Mouse (Mus musculus): Measurements from ENCODE around the gene N4bp2. TPM values are rescaled to one million over a fixed set of nuclear protein-coding genes. Genes with fewer than 3 reads are reported as not detected.

N4bp2 gene
- polyA plus RNA-seq, 1 experiment from 2014 or later: 12.0 TPM

GRCm38 (mm10) chr5:65739366-65739765 is 24.0 kb upstream of the N4bp2 start:
- no peak overlapping the region for H3K4me2 ChIP-seq (ENCODE audit: low read length)
- WGBS: 96% methylated on average over 3 of the region's 3 CpGs
- H3K9ac ChIP-seq (ENCODE audit: low read depth, low read length): no peak overlapping the region

GRCm38 (mm10) chr5:65746908-65747307 is 16.4 kb upstream of the N4bp2 start:
- no peak for ATAC-seq
- no peak overlapping the region for H3K4me3 ChIP-seq (ENCODE audit: low read length)
- H3K4me1 ChIP-seq (ENCODE audit: control insufficient read depth, insufficient read depth, low read depth, low read length): no peaks in the 10 kb centered on the region
- no peak overlapping the region for H3K9ac ChIP-seq (ENCODE audit: low read depth, low read length)
- no peaks in the 10 kb centered on the region for H3K36me3 ChIP-seq (ENCODE audit: control insufficient read depth, insufficient read depth, low read length)
- H3K4me2 ChIP-seq (ENCODE audit: low read length): no peak overlapping the region
- H3K27ac ChIP-seq (ENCODE audit: low read depth, low read length): no peak overlapping the region
- WGBS: 80% methylated on average over 5 of the region's 5 CpGs
- no peaks in the 10 kb centered on the region for H3K9me3 ChIP-seq (ENCODE audit: control insufficient read depth, low read length)
- no peaks in the 10 kb centered on the region for H3K27me3 ChIP-seq (replicated peaks; ENCODE audit: control insufficient read depth, insufficient read depth, low read length)

More at GRCm38 (mm10) chr5:65739366-65739765, 24.0 kb upstream of the N4bp2 start:
- Histone ChIP-seq H3K27ac (ENCODE audit: low read depth, low read length) (no peak overlapping the region), H3K4me3 (ENCODE audit: low read length) (no peak overlapping the region), H3K27me3 (replicated peaks; ENCODE audit: control insufficient read depth, insufficient read depth, low read length) (no peaks in the 10 kb centered on the region), H3K9me3 (ENCODE audit: control insufficient read depth, low read length) (no peaks in the 10 kb centered on the region), H3K4me1 (ENCODE audit: control insufficient read depth, insufficient read depth, low read depth, low read length) (no peaks in the 10 kb centered on the region), H3K36me3 (ENCODE audit: control insufficient read depth, insufficient read depth, low read length) (no peaks in the 10 kb centered on the region)
- no peak for ATAC-seq

GRCm38 (mm10) chr5:65748386-65748785 is 14.9 kb upstream of the N4bp2 start:
- Histone ChIP-seq H3K4me1 (ENCODE audit: control insufficient read depth, insufficient read depth, low read depth, low read length) (no peaks in the 10 kb centered on the region), H3K27ac (ENCODE audit: low read depth, low read length) (no peak overlapping the region), H3K9me3 (ENCODE audit: control insufficient read depth, low read length) (no peaks in the 10 kb centered on the region), H3K27me3 (replicated peaks; ENCODE audit: control insufficient read depth, insufficient read depth, low read length) (no peaks in the 10 kb centered on the region), H3K36me3 (ENCODE audit: control insufficient read depth, insufficient read depth, low read length) (no peaks in the 10 kb centered on the region), H3K4me2 (ENCODE audit: low read length) (no peak overlapping the region), H3K9ac (ENCODE audit: low read depth, low read length) (no peak overlapping the region), H3K4me3 (ENCODE audit: low read length) (no peak overlapping the region)
- 45% methylated on average over 2 of the region's 2 CpGs for WGBS
- no peak for ATAC-seq

GRCm38 (mm10) chr5:65748880-65749279 is 14.4 kb upstream of the N4bp2 start:
- H3K4me1 ChIP-seq (ENCODE audit: control insufficient read depth, insufficient read depth, low read depth, low read length): no peaks in the 10 kb centered on the region
- H3K27ac ChIP-seq (ENCODE audit: low read depth, low read length): no peak overlapping the region
- H3K4me3 ChIP-seq (ENCODE audit: low read length): no peak overlapping the region
- ATAC-seq: no peak
- no peaks in the 10 kb centered on the region for H3K36me3 ChIP-seq (ENCODE audit: control insufficient read depth, insufficient read depth, low read length)
- no peaks in the 10 kb centered on the region for H3K9me3 ChIP-seq (ENCODE audit: control insufficient read depth, low read length)
- H3K9ac ChIP-seq (ENCODE audit: low read depth, low read length): no peak overlapping the region
- H3K4me2 ChIP-seq (ENCODE audit: low read length): no peak overlapping the region
- no peaks in the 10 kb centered on the region for H3K27me3 ChIP-seq (replicated peaks; ENCODE audit: control insufficient read depth, insufficient read depth, low read length)

- Histone ChIP-seq H3K27ac (ENCODE audit: low read depth, low read length) (no peak overlapping the region), H3K4me3 (ENCODE audit: low read length) (no peak overlapping the region), H3K4me2 (ENCODE audit: low read length) (no peak overlapping the region), H3K9me3 (ENCODE audit: control insufficient read depth, low read length) (no peaks in the 10 kb centered on the region), H3K4me1 (ENCODE audit: control insufficient read depth, insufficient read depth, low read depth, low read length) (no peaks in the 10 kb centered on the region), H3K9ac (ENCODE audit: low read depth, low read length) (no peak overlapping the region), H3K36me3 (ENCODE audit: control insufficient read depth, insufficient read depth, low read length) (no peaks in the 10 kb centered on the region), H3K27me3 (replicated peaks; ENCODE audit: control insufficient read depth, insufficient read depth, low read length) (no peaks in the 10 kb centered on the region)
- no peak for ATAC-seq
- WGBS: 67% methylated on average over 4 of the region's 4 CpGs
Observed at GRCm38 (mm10) chr5:65752021-65752420, 11.3 kb upstream of the N4bp2 start.

GRCm38 (mm10) chr5:65755859-65756258 is 7.5 kb upstream of the N4bp2 start:
- no peaks in the 10 kb centered on the region for H3K4me1 ChIP-seq (ENCODE audit: control insufficient read depth, insufficient read depth, low read depth, low read length)
- H3K9me3 ChIP-seq (ENCODE audit: control insufficient read depth, low read length): no peaks in the 10 kb centered on the region
- H3K9ac ChIP-seq (ENCODE audit: low read depth, low read length): no peak overlapping the region
- H3K27ac ChIP-seq (ENCODE audit: low read depth, low read length): no peak overlapping the region
- ATAC-seq: no peak
- no peak overlapping the region for H3K4me3 ChIP-seq (ENCODE audit: low read length)
- no peak overlapping the region for H3K4me2 ChIP-seq (ENCODE audit: low read length)
- H3K36me3 ChIP-seq (ENCODE audit: control insufficient read depth, insufficient read depth, low read length): no peaks in the 10 kb centered on the region
- 95% methylated on average over 5 of the region's 5 CpGs for WGBS
- H3K27me3 ChIP-seq (replicated peaks; ENCODE audit: control insufficient read depth, insufficient read depth, low read length): no peaks in the 10 kb centered on the region

GRCm38 (mm10) chr5:65757110-65757509 is 6.2 kb upstream of the N4bp2 start:
- Histone ChIP-seq H3K27ac (ENCODE audit: low read depth, low read length) (no peak overlapping the region), H3K4me2 (ENCODE audit: low read length) (no peak overlapping the region), H3K27me3 (replicated peaks; ENCODE audit: control insufficient read depth, insufficient read depth, low read length) (no peaks in the 10 kb centered on the region), H3K9me3 (ENCODE audit: control insufficient read depth, low read length) (no peaks in the 10 kb centered on the region), H3K36me3 (ENCODE audit: control insufficient read depth, insufficient read depth, low read length) (no peaks in the 10 kb centered on the region), H3K9ac (ENCODE audit: low read depth, low read length) (no peak overlapping the region), H3K4me3 (ENCODE audit: low read length) (no peak overlapping the region), H3K4me1 (ENCODE audit: control insufficient read depth, insufficient read depth, low read depth, low read length) (peaks cover 3% of the 10 kb centered on the region)
- 86% methylated on average over 1 of the region's 1 CpGs for WGBS
- no peak for ATAC-seq

GRCm38 (mm10) chr5:65760041-65760440 is 3.3 kb upstream of the N4bp2 start:
- no peaks in the 10 kb centered on the region for H3K9me3 ChIP-seq (ENCODE audit: control insufficient read depth, low read length)
- no peaks in the 10 kb centered on the region for H3K36me3 ChIP-seq (ENCODE audit: control insufficient read depth, insufficient read depth, low read length)
- peaks cover 3% of the 10 kb centered on the region for H3K4me1 ChIP-seq (ENCODE audit: control insufficient read depth, insufficient read depth, low read depth, low read length)
- H3K27ac ChIP-seq (ENCODE audit: low read depth, low read length): no peak overlapping the region
- 95% methylated on average over 4 of the region's 4 CpGs for WGBS
- no peak for ATAC-seq
- H3K9ac ChIP-seq (ENCODE audit: low read depth, low read length): no peak overlapping the region
- no peaks in the 10 kb centered on the region for H3K27me3 ChIP-seq (replicated peaks; ENCODE audit: control insufficient read depth, insufficient read depth, low read length)
- no peak overlapping the region for H3K4me3 ChIP-seq (ENCODE audit: low read length)
- no peak overlapping the region for H3K4me2 ChIP-seq (ENCODE audit: low read length)

- Histone ChIP-seq H3K27ac (ENCODE audit: low read depth, low read length) (no peak overlapping the region), H3K27me3 (replicated peaks; ENCODE audit: control insufficient read depth, insufficient read depth, low read length) (no peaks in the 10 kb centered on the region), H3K9ac (ENCODE audit: low read depth, low read length) (no peak overlapping the region), H3K4me3 (ENCODE audit: low read length) (no peak overlapping the region), H3K9me3 (ENCODE audit: control insufficient read depth, low read length) (no peaks in the 10 kb centered on the region), H3K36me3 (ENCODE audit: control insufficient read depth, insufficient read depth, low read length) (no peaks in the 10 kb centered on the region), H3K4me1 (ENCODE audit: control insufficient read depth, insufficient read depth, low read depth, low read length) (peaks cover 3% of the 10 kb centered on the region), H3K4me2 (ENCODE audit: low read length) (no peak overlapping the region)
- 93% methylated on average over 2 of the region's 2 CpGs for WGBS
- ATAC-seq: no peak
Observed at GRCm38 (mm10) chr5:65760599-65760998, 2.7 kb upstream of the N4bp2 start.

- Histone ChIP-seq H3K4me2 (ENCODE audit: low read length) (no peak overlapping the region), H3K4me1 (ENCODE audit: control insufficient read depth, insufficient read depth, low read depth, low read length) (peaks cover 4% of the 10 kb centered on the region), H3K27me3 (replicated peaks; ENCODE audit: control insufficient read depth, insufficient read depth, low read length) (no peaks in the 10 kb centered on the region), H3K9me3 (ENCODE audit: control insufficient read depth, low read length) (no peaks in the 10 kb centered on the region), H3K4me3 (ENCODE audit: low read length) (no peak overlapping the region), H3K36me3 (ENCODE audit: control insufficient read depth, insufficient read depth, low read length) (no peaks in the 10 kb centered on the region), H3K27ac (ENCODE audit: low read depth, low read length) (no peak overlapping the region), H3K9ac (ENCODE audit: low read depth, low read length) (no peak overlapping the region)
- ATAC-seq: no peak
- 82% methylated on average over 5 of the region's 5 CpGs for WGBS
Observed at GRCm38 (mm10) chr5:65761020-65761419, 2.3 kb upstream of the N4bp2 start.

All from hindbrain, embryonic 16.5 days (tissue).